Mouse (Mus musculus): ENCODE measurements around the gene Fem1b.

DNA sequence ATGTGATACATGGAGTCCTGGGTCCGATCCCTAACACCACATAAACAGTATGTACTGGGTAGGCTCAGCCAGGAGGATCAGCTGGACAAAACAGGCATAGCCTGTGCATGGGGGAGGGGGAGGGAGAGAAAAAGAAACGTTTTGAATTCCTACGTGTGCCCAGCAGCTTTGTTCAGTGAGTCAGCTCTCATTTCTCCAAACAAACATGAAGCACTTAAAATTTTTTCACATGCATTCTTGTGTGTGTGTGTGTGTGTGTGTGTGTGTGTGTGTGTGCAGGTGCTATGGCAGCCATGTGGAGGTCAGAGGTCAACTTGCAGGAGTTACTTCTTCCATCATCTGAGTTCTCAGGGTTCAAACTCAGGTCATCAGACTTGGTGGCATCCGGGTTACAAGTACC, 36.3 kb downstream of the Fem1b start:
- TF ChIP-seq GATA1 (IDR thresholded peaks at IDR 0.05; ENCODE audit: borderline replicate concordance, low read length) (no peak), FLI1 (IDR thresholded peaks at IDR 0.05; ENCODE audit: low read length) (no peak)

Data from megakaryocyte, embryonic 14.5 days (primary cell).